Mouse (Mus musculus): Measurements from ENCODE around the gene Gabpa.

- TF ChIP-seq CTCF (IDR thresholded peaks at IDR 0.05; ENCODE audit: low read depth) (no peak), EP300 (IDR thresholded peaks at IDR 0.05; ENCODE audit: low read depth) (peak; percentile 83; the same call in 1 of the 2 replicates)
Measured at GRCm38 (mm10) chr16:84825009-84825408, 9.7 kb upstream of the Gabpa start.
